Mouse (Mus musculus): ENCODE results near the gene Ddit4. TPM values are rescaled to one million over a fixed set of nuclear protein-coding genes. Genes with fewer than 3 reads are reported as not detected.

Gene Ddit4
- total and polyA plus RNA-seq, 2 experiments from 2014 or later = 40.7 to 57.8 TPM

- ATAC-seq = no peak
- no peak for TF ChIP-seq CTCF (IDR thresholded peaks at IDR 0.05; ENCODE audit: low read depth)
- WGBS = 96% methylated on average over 9 of the region's 9 CpGs
Observed at GRCm38 (mm10) chr10:59990393-59990792, 38.8 kb upstream of the Ddit4 start.

GRCm38 (mm10) chr10:59988036-59988435 is 36.4 kb upstream of the Ddit4 start:
- Histone ChIP-seq H3K4me3 (ENCODE audit: low read depth, low read length) (no peak overlapping the region), H3K9me3 (ENCODE audit: low read length) (no peaks in the 10 kb centered on the region), H3K36me3 (ENCODE audit: insufficient read depth) (peaks cover 44% of the 10 kb centered on the region), H3K4me1 (ENCODE audit: insufficient read depth) (no peaks in the 10 kb centered on the region), H3K4me2 (ENCODE audit: low read depth) (no peak overlapping the region), H3K27ac (ENCODE audit: low read depth, low read length) (no peak overlapping the region), H3K27me3 (ENCODE audit: insufficient read depth, low read length) (no peaks in the 10 kb centered on the region), H3K9ac (no peak overlapping the region)
- no peak for ATAC-seq
- 82% methylated on average over 4 of the region's 4 CpGs for WGBS
- DNase-seq = no peak
- no peak for TF ChIP-seq CTCF (IDR thresholded peaks at IDR 0.05; ENCODE audit: low read depth)

More at GRCm38 (mm10) chr10:59990393-59990792, 38.8 kb upstream of the Ddit4 start:
- Histone ChIP-seq H3K27ac (ENCODE audit: low read depth, low read length) (no peak overlapping the region), H3K4me2 (ENCODE audit: low read depth) (no peak overlapping the region), H3K4me1 (ENCODE audit: insufficient read depth) (no peaks in the 10 kb centered on the region), H3K4me3 (ENCODE audit: low read depth, low read length) (no peak overlapping the region), H3K36me3 (ENCODE audit: insufficient read depth) (peaks cover 49% of the 10 kb centered on the region), H3K27me3 (ENCODE audit: insufficient read depth, low read length) (no peaks in the 10 kb centered on the region), H3K9me3 (ENCODE audit: low read length) (no peaks in the 10 kb centered on the region), H3K9ac (no peak overlapping the region)
- DNase-seq = no peak

- H3K4me1 ChIP-seq (ENCODE audit: insufficient read depth) = peaks cover 8% of the 10 kb centered on the region; the same call in 1 of the 2 replicates
- no peak overlapping the region for H3K4me2 ChIP-seq (ENCODE audit: low read depth)
- ATAC-seq (no peak), DNase-seq (no peak)
- no peaks in the 10 kb centered on the region for H3K9me3 ChIP-seq (ENCODE audit: low read length)
- H3K27me3 ChIP-seq (ENCODE audit: insufficient read depth, low read length) = no peaks in the 10 kb centered on the region
- no peak overlapping the region for H3K27ac ChIP-seq (ENCODE audit: low read depth, low read length)
- no peak overlapping the region for H3K9ac ChIP-seq
- no peak for TF ChIP-seq CTCF (IDR thresholded peaks at IDR 0.05; ENCODE audit: low read depth)
- no peak overlapping the region for H3K4me3 ChIP-seq (ENCODE audit: low read depth, low read length)
- peaks cover 6% of the 10 kb centered on the region for H3K36me3 ChIP-seq (ENCODE audit: insufficient read depth)
- 90% methylated on average over 12 of the region's 12 CpGs for WGBS
Observed at GRCm38 (mm10) chr10:59982379-59982873, 30.8 kb upstream of the Ddit4 start.

- H3K27me3 ChIP-seq (ENCODE audit: insufficient read depth, low read length) = no peaks in the 10 kb centered on the region
- ATAC-seq = no peak
- 93% methylated on average over 9 of the region's 9 CpGs for WGBS
Observed at GRCm38 (mm10) chr10:59981792-59982191, 30.2 kb upstream of the Ddit4 start.

GRCm38 (mm10) chr10:59981336-59981735 is 29.7 kb upstream of the Ddit4 start:
- DNase-seq = no peak
- Histone ChIP-seq H3K4me2 (ENCODE audit: low read depth) (no peak overlapping the region), H3K27ac (ENCODE audit: low read depth, low read length) (no peak overlapping the region), H3K9me3 (ENCODE audit: low read length) (no peaks in the 10 kb centered on the region), H3K27me3 (ENCODE audit: insufficient read depth, low read length) (no peaks in the 10 kb centered on the region), H3K4me3 (ENCODE audit: low read depth, low read length) (no peak overlapping the region), H3K4me1 (ENCODE audit: insufficient read depth) (peaks cover 8% of the 10 kb centered on the region; the same call in 1 of the 2 replicates), H3K36me3 (ENCODE audit: insufficient read depth) (no peaks in the 10 kb centered on the region; the same call in 1 of the 2 replicates), H3K9ac (no peak overlapping the region)
- no peak for TF ChIP-seq CTCF (IDR thresholded peaks at IDR 0.05; ENCODE audit: low read depth)
- no peak for ATAC-seq
- WGBS = 94% methylated on average over 4 of the region's 4 CpGs

More at GRCm38 (mm10) chr10:59981792-59982191, 30.2 kb upstream of the Ddit4 start:
- Histone ChIP-seq H3K4me3 (ENCODE audit: low read depth, low read length) (no peak overlapping the region), H3K27ac (ENCODE audit: low read depth, low read length) (no peak overlapping the region), H3K9ac (no peak overlapping the region), H3K36me3 (ENCODE audit: insufficient read depth) (no peaks in the 10 kb centered on the region; the same call in 1 of the 2 replicates), H3K4me2 (ENCODE audit: low read depth) (no peak overlapping the region), H3K4me1 (ENCODE audit: insufficient read depth) (peaks cover 8% of the 10 kb centered on the region; the same call in 1 of the 2 replicates), H3K9me3 (ENCODE audit: low read length) (no peaks in the 10 kb centered on the region)
- no peak for DNase-seq
- TF ChIP-seq CTCF (IDR thresholded peaks at IDR 0.05; ENCODE audit: low read depth) = no peak

GRCm38 (mm10) chr10:59980815-59981244 is 29.2 kb upstream of the Ddit4 start:
- DNase-seq = no peak
- peaks cover 8% of the 10 kb centered on the region; the same call in 1 of the 2 replicates for H3K4me1 ChIP-seq (ENCODE audit: insufficient read depth)

GRCm38 (mm10) chr10:59978873-59979743 is 27.5 kb upstream of the Ddit4 start:
- DNase-seq = peak; percentile 63
- peak; percentile 38; the same call in 1 of the 2 replicates for ATAC-seq
- TF ChIP-seq CTCF (IDR thresholded peaks at IDR 0.05; ENCODE audit: low read depth) = no peak
- no peaks in the 10 kb centered on the region for H3K36me3 ChIP-seq (ENCODE audit: insufficient read depth)
- 33% methylated on average over 11 of the region's 11 CpGs for WGBS
- H3K4me3 ChIP-seq (ENCODE audit: low read depth, low read length) = no peak overlapping the region
- no peaks in the 10 kb centered on the region for H3K9me3 ChIP-seq (ENCODE audit: low read length)
- H3K27me3 ChIP-seq (ENCODE audit: insufficient read depth, low read length) = no peaks in the 10 kb centered on the region
- peaks cover 8% of the 10 kb centered on the region; the same call in 1 of the 2 replicates for H3K4me1 ChIP-seq (ENCODE audit: insufficient read depth)
- no peak overlapping the region for H3K4me2 ChIP-seq (ENCODE audit: low read depth)
- no peak overlapping the region for H3K9ac ChIP-seq
- peak overlapping the region; percentile 66 for H3K27ac ChIP-seq (ENCODE audit: low read depth, low read length)

More at GRCm38 (mm10) chr10:59980815-59981244, 29.2 kb upstream of the Ddit4 start:
- H3K27me3 ChIP-seq (ENCODE audit: insufficient read depth, low read length) = no peaks in the 10 kb centered on the region
- H3K4me3 ChIP-seq (ENCODE audit: low read depth, low read length) = no peak overlapping the region
- 93% methylated on average over 6 of the region's 6 CpGs for WGBS
- no peak for TF ChIP-seq CTCF (IDR thresholded peaks at IDR 0.05; ENCODE audit: low read depth)
- H3K27ac ChIP-seq (ENCODE audit: low read depth, low read length) = no peak overlapping the region
- no peaks in the 10 kb centered on the region for H3K9me3 ChIP-seq (ENCODE audit: low read length)
- H3K4me2 ChIP-seq (ENCODE audit: low read depth) = no peak overlapping the region
- no peaks in the 10 kb centered on the region; the same call in 1 of the 2 replicates for H3K36me3 ChIP-seq (ENCODE audit: insufficient read depth)
- H3K9ac ChIP-seq = no peak overlapping the region
- no peak for ATAC-seq
